Mouse (Mus musculus) c-Kit-negative CD71-positive TER-119-positive erythroid progenitor cells, embryonic 14.5 days (primary cell): ENCODE results near the gene Cab39l.
A peak's percentile ranks its signal among the peaks of the same experiment; 100 is the strongest.
"Not testable (repeated sequence)": the region's sequence is repeated elsewhere in the genome, so short reads cannot be mapped to it uniquely, and the experiment has no call there.

Experiments used
- DNase-seq: peaks from one replicate; pipeline ENCODE4 v3.0.0-alpha.2; 2013; ENCODE audit warnings: low read depth, low spot score

Gene Cab39l

DNA sequence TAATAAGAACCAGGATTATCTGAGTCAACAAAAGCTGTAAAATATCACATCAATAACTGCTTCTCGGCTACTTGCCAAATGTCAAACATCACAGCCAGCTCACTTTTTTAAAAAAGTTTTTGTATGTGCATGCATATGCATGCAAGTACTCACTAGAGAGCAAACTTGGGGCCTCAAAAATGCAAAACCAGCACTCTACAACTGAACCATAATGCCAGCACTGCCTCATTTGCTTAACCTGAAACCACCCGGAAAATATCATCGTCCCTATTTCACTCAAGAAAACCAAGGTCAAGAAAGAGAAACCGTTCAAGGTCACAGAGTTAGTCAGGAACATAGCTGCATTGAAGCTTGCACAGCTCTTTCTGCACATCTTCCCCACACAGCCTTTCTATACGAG is 135.6 kb downstream of the Cab39l start:
- no peak for DNase-seq

DNA sequence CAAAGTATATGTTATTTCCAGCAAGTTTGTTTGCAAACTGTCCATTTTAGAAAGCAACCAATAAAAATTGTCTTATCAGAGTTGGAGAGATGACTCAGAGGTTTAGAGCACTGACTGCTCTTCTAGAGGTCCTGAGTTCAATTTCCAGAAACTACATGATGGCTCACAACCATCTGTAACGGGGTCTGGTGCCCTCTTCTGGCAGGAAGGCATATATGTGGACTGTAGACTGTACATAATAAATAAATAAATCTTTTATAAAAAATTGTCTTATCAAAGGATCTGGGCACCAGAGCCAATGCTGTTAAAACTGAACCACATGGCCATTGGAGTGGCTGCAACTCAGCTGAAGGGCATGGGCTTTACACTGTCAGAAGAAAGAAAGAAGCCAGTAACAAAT is 149.8 kb downstream of the Cab39l start:
- DNase-seq = no peak

DNA sequence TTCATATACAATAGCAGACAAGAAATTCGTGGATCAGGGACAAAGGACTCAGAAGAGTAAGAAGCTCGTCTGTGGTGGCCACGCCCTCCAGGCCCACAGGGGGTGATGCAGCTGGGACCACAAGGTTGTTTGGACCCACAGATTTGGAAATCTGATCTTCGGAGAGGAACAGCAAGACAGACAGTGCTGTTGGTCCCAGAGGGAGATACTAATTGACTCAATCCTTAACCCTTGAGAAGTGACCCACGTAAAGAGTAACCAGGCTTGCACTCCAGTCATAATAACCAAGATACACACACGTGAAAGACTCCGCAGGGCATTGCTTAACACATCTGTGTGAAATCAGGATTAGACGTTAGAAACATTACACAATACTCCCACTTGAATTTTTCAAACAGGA is 151.1 kb downstream of the Cab39l start:
- no peak for DNase-seq

DNA sequence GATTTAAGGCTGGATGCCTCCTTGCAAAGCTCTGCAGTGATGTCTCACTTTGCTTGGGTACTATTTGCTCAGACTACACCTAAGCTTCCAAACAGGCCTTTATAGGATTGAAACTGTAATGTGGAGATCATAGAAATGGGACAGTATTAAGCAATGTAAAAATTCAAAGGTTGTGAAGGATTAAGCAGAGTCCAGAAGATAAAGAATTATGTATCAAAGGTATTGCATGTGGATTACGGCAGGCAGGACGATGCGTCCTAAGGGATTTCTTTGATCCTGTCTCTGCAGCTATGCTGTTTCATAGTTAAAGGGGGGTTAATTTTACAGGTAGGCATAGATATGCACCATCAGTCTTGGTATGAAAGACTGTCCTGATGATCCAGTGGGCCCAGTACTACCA is 151.8 kb downstream of the Cab39l start:
- DNase-seq = no peak

DNA sequence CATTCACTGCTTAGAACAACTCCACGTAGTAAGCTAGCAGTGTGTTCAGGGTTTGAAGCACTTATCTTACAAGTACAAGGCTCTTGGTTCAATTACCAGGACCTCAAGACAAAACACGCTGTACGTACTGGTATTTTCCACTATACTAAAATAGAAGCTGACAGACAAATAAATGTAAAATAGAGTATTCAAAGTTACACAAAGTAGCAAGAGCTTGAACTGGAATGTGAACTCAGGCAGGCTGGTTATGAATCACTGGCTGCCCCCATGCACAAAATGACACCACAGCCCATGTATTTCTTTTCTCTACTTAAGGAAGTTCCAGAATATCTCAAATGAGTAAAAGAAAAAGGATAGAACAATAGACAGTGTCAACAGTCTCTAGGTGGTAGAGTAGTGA is 154.2 kb downstream of the Cab39l start:
- DNase-seq = no peak

DNA sequence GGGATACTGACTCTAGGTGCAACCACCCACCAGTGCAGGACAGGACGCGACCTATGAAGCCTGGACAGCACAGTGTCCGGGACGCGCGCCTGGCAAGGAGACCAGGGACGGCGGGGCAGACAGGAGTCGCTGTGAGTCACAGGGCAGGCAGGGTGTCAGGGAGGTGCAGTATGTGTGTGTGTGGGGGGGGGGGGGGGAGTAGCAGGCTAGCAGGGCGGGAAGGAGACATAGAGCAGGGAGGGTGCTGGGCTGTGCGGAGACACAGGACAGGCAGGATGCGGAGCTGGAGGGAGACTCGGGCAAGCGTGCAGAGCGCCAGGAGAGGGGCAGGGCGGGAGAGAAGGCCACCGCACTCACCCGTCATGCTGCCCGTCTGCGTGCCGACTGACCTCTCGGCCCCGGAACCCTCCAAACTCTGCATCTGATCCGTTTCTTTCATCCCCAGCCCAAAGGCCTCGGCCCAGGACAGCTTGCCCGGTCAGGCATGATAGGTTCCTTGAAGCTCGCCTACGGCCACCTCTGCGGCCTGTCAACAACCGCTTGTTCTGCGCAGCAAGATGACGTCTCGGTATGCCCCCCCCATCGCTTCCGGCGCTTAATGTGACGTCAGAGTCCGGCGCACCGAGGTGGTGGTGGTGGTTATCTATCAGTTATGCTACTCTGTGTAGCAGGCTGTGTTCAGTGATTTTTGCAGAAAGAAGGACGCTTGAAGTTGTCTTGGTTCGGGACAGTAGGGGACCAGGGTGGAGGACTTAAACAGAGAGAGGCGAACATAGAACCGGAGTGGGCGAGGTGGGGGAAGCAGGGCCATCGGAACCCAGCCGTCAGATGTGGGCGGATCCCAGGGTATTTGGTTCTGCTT is 156.9 kb downstream of the Cab39l start, which contains the start of gene Cdadc1:
Cdadc1 (minus strand) TSS at position 562 of the 862 bp plus-strand sequence.
- peak; percentile 87 for DNase-seq

DNA sequence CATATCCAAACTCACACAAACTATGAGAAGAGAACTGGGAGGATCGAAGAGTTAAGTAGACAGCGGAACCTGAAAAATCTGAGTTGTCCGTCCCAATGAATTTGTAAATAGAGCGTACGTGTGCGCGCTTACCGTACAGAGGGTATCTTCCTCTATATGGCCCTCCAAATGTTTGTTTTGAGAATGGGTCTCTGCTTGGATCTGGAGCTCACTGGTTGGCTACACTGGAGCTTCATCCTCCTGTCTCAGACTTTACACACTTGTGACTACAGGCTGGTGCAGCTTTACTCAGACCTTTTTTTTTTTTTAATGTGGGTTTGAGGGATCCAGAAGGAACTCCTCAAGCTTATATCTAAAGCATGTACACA is 157.5 kb downstream of the Cab39l start:
- no peak for DNase-seq

DNA sequence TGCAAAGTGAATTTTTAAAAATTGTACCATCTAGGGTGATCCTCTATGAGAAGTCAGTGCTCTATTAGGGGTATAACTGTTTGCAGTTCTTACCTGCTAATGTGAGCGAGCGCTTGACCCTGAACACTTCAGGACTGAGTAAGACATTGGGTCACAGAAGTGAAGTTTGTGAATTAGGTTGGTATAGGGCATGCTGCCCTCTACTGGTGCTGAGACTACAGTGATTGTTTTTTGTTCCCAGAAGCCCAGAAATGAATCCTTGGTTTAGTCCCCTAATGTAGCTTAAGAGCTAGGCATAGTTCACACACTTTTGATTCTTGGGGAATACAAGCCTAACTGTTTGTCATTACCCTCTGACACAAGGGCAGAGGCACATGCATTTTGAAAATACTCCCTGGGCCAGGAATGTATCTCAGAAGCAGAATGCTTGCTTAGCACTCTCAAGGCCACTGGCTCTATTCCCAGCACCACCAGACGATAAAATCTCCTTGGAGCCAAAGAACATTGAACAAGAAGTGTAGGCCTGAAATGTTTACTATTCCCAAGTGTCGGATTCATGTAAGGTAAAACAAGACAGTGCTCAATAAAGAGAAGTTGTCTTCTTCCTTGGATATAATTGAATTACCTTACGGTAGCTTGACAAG is 163.4 kb downstream of the Cab39l start:
- DNase-seq = no peak

DNA sequence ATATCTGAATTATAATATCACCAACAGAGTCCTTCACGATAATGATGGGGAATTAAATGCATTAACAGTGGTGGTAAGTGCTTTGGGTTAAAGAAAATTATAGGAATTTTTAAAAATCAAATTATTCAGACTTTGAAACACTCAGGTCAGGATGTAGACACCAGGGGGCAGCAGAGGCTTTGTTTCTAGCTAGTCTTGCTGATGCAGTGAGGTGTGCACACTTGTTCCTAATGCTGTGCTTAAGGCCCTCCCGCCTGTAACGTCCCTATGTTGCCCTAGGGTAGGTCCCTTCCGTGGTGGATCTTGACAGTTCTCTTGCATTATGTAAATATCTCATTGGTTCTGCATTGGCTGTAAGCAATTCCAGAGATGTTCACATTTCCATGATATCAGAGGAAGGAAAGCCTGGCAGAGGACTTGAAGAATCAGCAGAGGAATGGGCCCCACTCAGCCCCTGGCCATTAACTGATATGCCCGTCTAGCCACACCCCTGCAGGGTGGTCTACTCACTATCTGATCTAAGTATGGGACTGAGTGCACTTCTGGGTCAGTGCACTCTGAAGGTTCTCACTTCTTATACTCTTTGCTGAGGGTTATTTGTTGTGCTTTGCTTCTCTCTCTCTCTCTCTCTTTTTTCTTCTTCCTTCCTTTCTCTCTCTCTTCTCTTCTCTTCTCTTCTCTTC is 165.0 kb downstream of the Cab39l start:
- peak; percentile 20 for DNase-seq

DNA sequence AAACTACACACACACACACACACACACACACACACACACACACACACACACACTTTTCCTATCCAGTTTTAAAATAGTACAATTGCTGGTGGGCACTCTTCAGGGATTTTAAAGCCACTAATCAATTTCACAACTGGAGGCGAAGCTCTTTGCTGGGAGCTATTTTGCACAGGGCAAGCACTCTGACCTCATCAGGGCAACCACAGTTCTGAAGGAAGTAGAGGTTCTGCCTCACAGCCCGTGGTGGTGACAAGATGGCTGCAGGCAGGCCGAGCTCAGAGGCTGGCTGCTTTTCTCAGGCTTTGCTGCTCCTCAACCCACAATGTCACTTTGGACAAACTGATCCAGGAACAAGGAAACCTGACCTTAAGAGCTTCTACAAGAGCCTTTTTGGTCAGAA is 166.2 kb downstream of the Cab39l start:
- DNase-seq = no peak

DNA sequence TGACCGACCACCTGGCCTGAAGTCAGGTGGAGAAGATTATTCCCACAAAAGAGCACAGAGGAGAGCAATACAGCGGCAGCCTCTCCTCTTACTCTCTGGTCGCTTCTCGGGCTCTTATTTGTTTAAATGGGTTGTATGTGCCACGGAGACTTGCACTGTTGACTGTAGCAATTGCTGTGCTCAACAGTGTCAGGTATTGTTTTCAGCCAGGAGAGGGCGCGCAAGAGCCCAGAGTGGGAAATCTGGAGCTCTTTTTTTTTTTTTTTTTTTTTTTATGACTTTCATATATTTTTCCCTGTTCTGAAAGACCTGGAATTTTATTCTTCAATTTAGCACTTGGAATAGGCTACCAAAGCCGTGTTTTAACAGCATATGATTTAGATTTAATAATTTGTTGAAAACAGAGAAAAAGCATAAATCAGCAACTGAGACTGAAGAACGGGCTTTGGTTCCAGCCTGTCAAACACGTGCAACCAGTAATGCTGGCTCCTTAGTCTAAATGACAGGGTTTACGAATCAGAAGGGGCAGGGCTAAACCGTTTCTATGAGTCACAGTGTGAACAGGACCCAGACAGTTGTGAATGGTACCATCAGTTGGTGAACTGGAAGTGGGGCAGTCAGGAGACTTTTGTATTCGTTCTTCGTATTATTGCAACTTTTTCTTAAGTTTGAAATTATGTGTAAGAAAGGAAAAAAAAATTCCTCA is 172.3 kb downstream of the Cab39l start:
- DNase-seq = no peak

DNA sequence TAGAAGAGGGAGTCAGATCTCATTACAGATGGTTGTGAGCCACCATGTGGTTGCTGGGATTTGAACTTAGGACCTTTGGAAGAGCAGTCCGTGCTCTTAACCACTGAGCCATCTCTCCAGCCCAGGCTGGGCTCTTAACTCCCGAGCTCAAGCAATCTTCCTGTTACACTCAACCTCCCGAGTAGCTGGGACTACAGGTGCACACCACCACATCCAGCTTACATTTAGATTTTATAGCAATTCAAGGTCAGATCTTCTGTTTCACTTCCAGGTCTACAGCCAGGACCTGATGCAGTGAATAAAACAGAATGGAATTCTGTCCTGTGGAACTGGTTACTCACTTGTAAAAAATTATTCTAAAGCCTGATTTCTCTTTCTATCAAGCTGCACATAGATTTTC is 173.4 kb downstream of the Cab39l start:
- not testable (repeated sequence) for DNase-seq

DNA sequence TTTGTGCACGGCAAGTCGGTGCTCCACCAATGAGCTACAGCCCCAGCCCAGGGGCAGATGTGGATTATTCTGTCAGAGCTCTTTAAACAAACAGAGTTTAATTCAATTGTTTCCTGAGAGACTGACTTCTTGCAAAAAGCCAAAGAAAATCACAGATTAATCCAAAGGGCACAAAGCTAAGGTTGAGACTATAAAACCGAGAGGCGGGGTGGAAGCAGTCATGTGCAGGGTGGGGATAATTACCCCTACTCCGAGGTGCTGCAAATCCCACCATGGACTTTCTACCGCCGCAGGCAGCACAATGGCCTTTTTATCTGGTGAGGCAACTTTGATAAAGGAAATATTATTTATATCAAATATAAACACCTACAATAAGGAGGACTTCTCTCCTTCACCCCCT is 176.0 kb downstream of the Cab39l start:
- DNase-seq = no peak

DNA sequence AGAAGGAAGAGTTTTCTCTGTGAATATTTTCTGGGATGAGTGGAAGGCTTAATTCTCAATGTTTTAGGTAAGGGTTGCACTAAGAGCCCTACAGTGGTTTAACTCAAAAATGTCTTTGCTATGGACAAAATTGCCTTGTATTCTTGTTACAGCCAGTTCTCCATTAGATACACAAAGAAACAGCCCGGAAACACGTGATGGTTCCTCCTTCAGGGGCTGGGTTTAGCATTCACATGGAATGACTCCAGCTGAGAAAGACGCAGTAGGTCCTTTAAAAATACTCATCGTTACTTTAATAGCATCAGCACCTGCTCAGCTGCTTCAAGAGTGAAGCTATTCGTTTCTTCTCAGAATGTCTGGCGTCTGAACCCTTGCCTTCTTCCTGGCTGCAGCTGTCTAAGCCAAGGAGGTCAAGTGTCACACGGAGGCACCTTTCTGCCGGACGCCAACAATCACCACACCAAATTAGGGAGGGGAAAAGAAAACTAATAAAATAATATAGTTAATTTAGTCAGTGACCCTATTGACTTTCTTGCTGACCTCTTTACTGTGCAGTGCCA is 183.6 kb downstream of the Cab39l start:
- no peak for DNase-seq

DNA sequence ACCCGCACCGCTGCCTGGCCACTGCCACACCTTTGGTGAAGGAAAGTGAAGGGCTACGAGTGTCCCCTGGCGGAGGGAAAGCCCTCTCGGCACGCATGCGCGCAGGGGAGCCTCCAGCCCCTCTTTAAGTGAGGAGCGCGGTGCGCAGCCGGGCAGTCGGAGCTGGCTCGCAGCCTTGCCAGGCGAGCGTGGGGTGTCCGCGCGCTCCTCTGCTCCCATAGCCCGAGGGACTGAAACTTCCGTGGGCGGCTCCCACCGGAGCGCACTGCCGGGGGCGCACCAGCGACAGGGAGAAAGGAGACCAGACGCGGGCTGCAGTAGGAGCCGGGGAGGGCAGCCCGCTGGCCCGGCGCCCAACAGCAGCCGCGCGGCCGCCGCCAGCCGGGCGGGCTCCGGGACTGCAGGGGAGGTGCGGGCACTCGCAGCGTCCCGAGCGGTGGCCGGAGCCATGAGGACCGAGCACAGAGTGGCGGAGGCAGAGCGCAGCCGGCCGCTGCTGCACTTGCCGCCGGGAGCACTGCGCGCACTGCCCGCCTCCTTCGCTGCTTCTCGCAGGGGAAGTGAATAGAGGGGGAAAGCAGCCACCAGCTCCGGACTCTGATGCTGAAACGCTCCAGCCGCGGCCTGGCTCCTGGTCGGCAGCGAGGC is 184.5 kb downstream of the Cab39l start, which contains the start of gene Shisa2:
Shisa2 (plus strand) TSS at position 151 of the 648 bp plus-strand sequence.
- DNase-seq = no peak

DNA sequence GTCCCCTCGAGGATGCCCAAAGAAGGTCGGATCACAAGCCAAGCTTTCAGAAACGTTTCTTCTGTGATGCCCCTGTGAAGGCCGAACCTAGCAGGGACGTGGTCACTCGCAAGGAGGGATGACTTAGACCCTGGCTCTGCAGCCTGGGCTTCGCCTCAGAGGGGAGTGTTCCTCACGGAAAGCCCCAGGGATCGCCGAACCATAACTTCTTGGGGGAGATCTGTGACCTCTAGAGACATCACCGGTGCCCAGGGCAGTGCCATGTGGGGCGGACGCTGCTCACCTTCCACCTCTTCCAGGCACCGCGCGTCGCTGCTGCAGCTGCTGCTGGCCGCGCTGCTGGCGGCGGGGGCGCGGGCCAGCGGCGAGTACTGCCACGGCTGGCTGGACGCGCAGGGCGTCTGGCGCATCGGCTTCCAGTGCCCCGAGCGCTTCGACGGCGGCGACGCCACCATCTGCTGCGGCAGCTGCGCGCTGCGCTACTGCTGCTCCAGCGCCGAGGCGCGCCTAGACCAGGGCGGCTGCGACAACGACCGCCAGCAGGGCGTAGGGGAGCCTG is 185.1 kb downstream of the Cab39l start:
- no peak for DNase-seq

DNA sequence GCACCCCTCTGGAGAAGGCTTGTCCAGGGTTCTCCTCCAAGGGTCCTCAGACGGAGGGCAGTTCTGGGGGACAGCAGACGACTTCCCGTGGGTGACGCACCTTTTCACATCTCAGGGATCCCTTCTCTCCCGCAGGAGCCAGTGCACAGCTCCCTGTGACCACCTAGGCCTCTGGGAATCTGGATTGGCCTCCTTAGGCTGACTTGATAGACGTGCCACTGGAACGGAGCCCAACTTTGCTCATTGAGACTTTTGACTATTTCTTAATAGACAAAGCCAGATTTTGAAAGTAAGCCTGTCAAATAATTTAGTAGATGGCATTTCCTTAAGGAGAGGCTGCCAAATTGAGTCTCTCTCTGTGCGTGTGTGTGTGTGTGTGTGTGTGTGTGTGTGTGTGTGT is 185.9 kb downstream of the Cab39l start:
- no peak for DNase-seq

DNA sequence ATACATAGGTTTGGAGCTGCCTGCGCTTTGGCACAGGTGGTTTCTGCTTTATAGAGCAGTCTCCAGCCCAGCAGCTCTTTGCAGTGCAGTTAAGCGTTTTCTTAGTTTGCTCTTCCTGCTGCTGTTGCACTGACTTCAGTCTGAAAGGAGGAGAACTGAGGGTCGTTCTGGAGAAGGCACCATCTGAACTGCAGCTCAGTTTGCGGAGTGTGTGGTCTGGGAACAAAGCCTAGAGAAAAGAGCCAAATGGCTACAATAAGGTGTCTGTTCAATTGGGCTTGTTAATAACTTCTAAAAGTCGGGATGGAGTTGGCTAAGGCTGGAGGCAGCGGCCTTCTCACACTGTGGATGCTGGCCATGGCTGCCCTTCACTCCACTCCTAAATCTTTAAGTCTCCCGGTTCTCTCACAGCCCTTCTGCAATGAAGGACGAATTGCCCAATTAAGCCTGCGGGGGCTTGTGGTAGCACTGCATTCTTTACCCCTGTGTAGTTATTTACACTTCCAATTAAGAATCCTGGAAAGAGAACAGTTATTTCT is 186.4 kb downstream of the Cab39l start:
- no peak for DNase-seq

DNA sequence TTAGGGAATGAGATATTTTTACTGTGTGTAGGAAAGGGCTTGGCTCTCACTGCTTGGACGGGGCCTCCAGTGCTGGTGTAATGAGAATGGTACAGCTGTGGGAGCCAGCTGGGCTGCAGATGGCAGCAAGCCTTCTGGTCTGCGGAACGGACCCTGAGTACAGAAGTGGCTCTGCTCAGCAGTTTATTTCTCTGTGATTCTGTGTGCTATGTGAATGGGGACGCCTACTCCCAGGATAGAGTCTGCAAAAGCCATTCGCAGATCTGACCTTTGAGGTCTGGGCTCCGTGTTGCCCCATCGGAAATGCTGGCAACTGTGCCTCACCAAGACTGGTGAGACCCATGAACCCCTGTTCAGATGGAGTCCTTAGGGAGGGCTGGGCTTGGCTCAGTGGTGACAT is 187.1 kb downstream of the Cab39l start:
- no peak for DNase-seq

DNA sequence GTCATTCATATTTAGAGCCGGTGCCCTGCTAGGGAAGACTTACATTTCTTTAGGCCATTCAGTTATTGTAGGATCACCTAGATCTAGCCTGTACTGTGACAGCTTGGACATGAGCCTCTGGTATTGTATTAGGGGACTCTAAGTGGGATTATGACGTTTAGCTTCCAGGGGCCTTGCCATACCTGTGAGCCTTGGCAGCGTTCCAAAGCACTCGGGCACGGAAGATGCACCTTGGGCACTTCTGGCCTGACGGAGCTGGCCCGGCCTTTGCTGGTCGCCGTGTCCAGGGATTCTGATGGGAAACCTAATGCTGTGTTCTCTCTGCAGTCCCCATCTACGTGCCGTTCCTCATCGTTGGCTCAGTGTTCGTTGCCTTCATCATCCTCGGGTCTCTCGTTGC is 188.5 kb downstream of the Cab39l start:
- DNase-seq = no peak

DNA sequence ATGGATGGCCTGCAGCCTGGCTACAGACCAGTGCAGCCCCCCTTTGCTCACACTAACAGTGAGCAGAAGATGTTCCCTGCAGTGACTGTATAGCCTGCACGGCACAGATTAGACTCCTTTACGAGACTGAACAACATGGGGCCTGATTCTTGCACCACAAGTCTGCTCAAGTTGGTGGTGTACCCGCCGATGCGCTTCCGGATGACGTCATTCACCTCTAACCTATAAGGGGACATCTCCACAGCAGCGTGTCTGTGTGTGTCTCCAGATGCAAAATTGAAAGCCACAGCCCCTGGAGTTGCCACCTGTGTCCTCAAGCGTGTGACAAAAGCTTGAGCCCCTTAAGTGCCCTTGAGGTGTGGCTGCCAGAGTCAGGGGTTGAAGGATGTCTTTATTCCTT is 189.3 kb downstream of the Cab39l start:
- no peak for DNase-seq
